Mouse (Mus musculus) embryonic facial prominence, embryonic 11.5 days (tissue): ENCODE measurements around the gene Pik3cg. TPM values are rescaled to one million over a fixed set of nuclear protein-coding genes. Genes with fewer than 3 reads are reported as not detected.

ENCODE experiments used
- ATAC-seq: fragments of 200-750 bp; cut with Nextera tagmentation; replicated peaks from 2 replicates; pipeline ENCODE4 v1.8.0; 2017; ENCODE audit warnings: low read depth; ENCODE audit not compliant: insufficient number of reproducible peaks, low FRiP score, low TSS enrichment
- DNase-seq: peaks from one replicate; pipeline ENCODE4 v3.0.0-alpha.2; 2015; ENCODE audit warnings: low spot score
- H3K27ac ChIP-seq: fragments of 300-500 bp; sonication (generic); replicated peaks from 2 replicates; pipeline ENCODE4 v1.5.1; 2014; ENCODE audit warnings: mild to moderate bottlenecking, low read depth, low read length, control low read depth
- H3K27me3 ChIP-seq: fragments of 300-500 bp; sonication (generic); 2 replicates; pipeline ENCODE4 v1.6.1; 2014; ENCODE audit warnings: mild to moderate bottlenecking, low read length, moderate library complexity, mixed read lengths; ENCODE audit not compliant: control insufficient read depth, insufficient read depth
- H3K36me3 ChIP-seq: fragments of 300-500 bp; sonication (generic); replicated peaks from 2 replicates; pipeline ENCODE4 v1.6.1; 2014; ENCODE audit warnings: low read depth, mild to moderate bottlenecking, low read length, moderate library complexity, mixed read lengths; ENCODE audit not compliant: control insufficient read depth, insufficient read depth
- H3K4me1 ChIP-seq: fragments of 300-500 bp; sonication (generic); 2 replicates; pipeline ENCODE4 v1.6.1; 2014; ENCODE audit warnings: low read length, mixed read lengths; ENCODE audit not compliant: control insufficient read depth, insufficient read depth
- H3K4me2 ChIP-seq: fragments of 300-500 bp; sonication (generic); 2 replicates; pipeline ENCODE4 v1.6.1; 2014; ENCODE audit warnings: low read depth, mild to moderate bottlenecking, control low read depth, low read length, moderate library complexity
- H3K4me3 ChIP-seq: fragments of 300-500 bp; sonication (generic); 2 replicates; pipeline ENCODE4 v1.5.1; 2014; ENCODE audit warnings: low read depth, low read length, control low read depth
- H3K9ac ChIP-seq: fragments of 300-500 bp; sonication (generic); replicated peaks from 2 replicates; pipeline ENCODE4 v1.6.1; 2014; ENCODE audit warnings: mild to moderate bottlenecking, control low read depth, low read length
- H3K9me3 ChIP-seq: fragments of 300-500 bp; sonication (generic); replicated peaks from 2 replicates; pipeline ENCODE4 v1.6.1; 2016; ENCODE audit warnings: mild to moderate bottlenecking, low read length, inconsistent platforms, mixed read lengths; ENCODE audit not compliant: control insufficient read depth
- WGBS: fragments of 180-500 bp; shearing (Covaris S2); extraction: QIAGEN DNeasy Blood & Tissue Kit; methylation state at CpG from one replicate; pipeline ENCODE4 v1.1.7; 2014; 5-methylcytosine and 5-hydroxymethylcytosine counted together
- polyA plus RNA-seq: library from polyadenylated mRNA; unstranded; fragments of >200 nt; fragmentation: Nextera tagmentation; extraction: Ambion mirVana; gene quantifications from 2 replicates; pipeline ENCODE4 v1.2.1, GENCODE M21; 2014

Gene Pik3cg
- polyA plus RNA-seq, 1 experiment from 2014 or later = 1.8 TPM

DNA sequence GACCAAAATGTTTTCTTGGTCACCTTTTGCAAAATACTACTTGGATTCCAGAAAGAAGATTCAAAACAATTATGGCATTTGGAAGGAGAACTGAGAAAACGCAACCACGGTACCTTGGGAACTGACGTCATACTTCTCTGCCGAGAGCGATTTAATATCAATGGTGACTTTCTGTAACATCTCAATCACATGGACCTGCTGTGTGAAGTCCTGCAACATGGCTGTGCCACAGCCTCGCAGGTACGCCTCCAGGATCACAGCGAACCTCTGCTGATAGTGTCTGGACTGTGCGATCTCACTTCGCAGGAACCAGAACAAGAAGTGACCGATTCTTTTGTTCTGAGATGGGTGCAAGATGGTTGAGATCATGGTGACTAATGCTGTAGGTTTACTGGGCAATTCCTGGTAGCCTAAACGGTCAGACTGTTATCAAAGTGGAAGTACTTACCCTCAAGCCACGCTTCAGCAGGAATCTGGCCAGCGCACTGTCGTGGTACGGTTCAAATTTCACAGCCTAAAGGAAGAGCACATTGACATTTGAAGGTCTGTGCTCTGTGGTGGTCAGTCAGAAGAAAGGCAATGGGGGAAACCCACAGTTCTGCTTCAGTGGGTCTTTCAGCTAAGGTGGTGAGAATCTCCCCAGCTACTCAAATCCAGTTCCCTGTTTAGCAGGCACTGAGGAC is 7.9 kb downstream of the Pik3cg start:
- Histone ChIP-seq H3K9ac (no peak overlapping the region), H3K36me3 (no peaks in the 10 kb centered on the region), H3K27ac (no peak overlapping the region), H3K27me3 (no peaks in the 10 kb centered on the region), H3K9me3 (no peaks in the 10 kb centered on the region), H3K4me2 (no peak overlapping the region), H3K4me3 (no peak overlapping the region), H3K4me1 (no peaks in the 10 kb centered on the region)
- ATAC-seq (no peak), DNase-seq (no peak)
- 81% methylated on average over 16 of the region's 16 CpGs for WGBS

DNA sequence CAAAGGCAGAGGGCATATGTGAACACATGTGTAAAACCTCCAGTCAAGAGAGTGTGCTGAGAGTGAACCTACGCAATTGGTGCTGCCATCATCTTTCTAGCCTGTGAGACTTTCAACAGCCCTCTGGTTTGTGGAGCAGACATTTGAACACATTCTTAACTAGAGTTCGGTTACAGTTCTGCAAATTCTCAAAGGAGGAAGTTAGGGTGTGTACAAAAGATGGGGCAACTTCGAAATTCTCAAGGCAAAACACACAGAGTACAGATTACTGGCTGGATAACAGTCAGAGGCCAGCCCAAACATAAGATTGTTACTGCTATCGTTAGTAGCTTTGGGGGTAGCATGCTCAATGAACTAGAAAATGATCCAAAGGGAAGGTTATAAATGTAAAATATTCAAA is 9.0 kb downstream of the Pik3cg start:
- 87% methylated on average over 4 of the region's 4 CpGs for WGBS
- ATAC-seq (no peak), DNase-seq (no peak)
- Histone ChIP-seq H3K36me3 (no peaks in the 10 kb centered on the region), H3K27me3 (no peaks in the 10 kb centered on the region), H3K4me1 (no peaks in the 10 kb centered on the region), H3K9ac (no peak overlapping the region), H3K27ac (no peak overlapping the region), H3K4me2 (no peak overlapping the region), H3K9me3 (no peaks in the 10 kb centered on the region), H3K4me3 (no peak overlapping the region)

DNA sequence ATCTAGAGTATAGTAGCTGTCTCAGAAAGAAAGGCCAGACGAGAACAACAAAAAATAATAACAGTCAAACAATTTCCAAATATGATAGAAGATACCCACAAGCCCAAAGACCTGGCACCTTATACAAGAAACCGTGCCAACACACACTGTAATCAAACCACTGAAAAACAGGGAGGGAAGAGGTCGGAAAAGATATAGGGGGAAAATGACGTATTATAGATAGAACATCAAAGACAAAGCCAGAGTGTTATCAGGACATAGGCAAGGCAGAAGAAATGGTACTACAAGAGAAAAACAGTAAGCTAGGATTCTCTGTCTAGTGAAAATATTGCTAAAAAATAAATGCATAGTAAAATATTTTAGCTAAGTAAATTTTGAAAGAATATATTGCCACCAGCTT is 10.4 kb downstream of the Pik3cg start:
- ATAC-seq (no peak), DNase-seq (no peak)
- Histone ChIP-seq H3K4me3 (no peak overlapping the region), H3K9me3 (no peaks in the 10 kb centered on the region), H3K27ac (no peak overlapping the region), H3K9ac (no peak overlapping the region), H3K4me2 (no peak overlapping the region), H3K4me1 (no peaks in the 10 kb centered on the region), H3K27me3 (no peaks in the 10 kb centered on the region), H3K36me3 (no peaks in the 10 kb centered on the region)
- WGBS = 88% methylated on average over 4 of the region's 4 CpGs

DNA sequence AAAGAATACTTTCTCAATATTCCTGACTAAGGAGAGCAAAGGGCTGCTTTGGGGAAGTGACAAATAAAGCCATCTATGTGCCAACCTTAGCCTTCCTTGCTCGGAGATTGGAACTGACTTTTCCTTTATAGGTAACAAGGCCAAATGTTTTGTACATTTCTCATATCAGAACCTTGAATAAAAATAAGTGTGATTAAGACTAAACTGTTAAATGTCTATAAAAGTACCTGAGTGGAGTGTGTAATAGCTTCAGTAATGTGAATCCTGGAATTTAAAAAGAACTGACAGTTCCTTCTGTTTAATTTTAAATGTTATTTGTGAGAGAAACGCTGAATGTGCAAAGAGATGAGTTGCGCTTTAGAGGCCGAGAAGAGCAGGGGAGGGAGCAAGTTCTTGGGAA is 13.5 kb downstream of the Pik3cg start:
- no peak for DNase-seq
- no peaks in the 10 kb centered on the region for H3K9me3 ChIP-seq
- no peaks in the 10 kb centered on the region for H3K27me3 ChIP-seq
- ATAC-seq = no peak
- 88% methylated on average over 4 of the region's 4 CpGs for WGBS
- no peak overlapping the region for H3K4me3 ChIP-seq
- H3K9ac ChIP-seq = no peak overlapping the region
- H3K4me1 ChIP-seq = no peaks in the 10 kb centered on the region
- H3K4me2 ChIP-seq = no peak overlapping the region
- no peak overlapping the region for H3K27ac ChIP-seq
- H3K36me3 ChIP-seq = no peaks in the 10 kb centered on the region

DNA sequence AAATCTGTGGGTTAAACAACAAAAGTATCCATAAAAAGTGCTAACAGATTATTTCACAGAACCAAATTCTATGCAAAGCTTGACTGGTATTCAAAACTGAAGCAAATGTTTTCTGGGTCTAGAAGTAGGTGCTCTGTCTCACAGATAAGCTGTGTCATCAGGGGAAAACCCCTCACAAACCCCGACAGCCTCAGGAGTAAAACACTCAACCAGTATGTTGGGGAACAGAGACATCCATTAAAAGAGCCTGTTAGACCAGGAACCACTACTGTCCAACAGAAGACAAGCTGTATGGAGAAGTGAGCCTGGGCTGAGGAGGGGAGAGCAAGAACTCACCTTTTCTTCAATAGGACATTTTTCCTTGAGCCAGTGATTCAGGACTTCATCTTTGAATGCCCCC is 14.1 kb downstream of the Pik3cg start:
- WGBS = 75% methylated on average over 1 of the region's 1 CpGs
- H3K4me3 ChIP-seq = no peak overlapping the region
- no peaks in the 10 kb centered on the region for H3K4me1 ChIP-seq
- no peaks in the 10 kb centered on the region for H3K36me3 ChIP-seq
- H3K4me2 ChIP-seq = no peak overlapping the region
- H3K9me3 ChIP-seq = no peaks in the 10 kb centered on the region
- DNase-seq (no peak), ATAC-seq (no peak)
- no peaks in the 10 kb centered on the region for H3K27me3 ChIP-seq
- H3K9ac ChIP-seq = no peak overlapping the region
- no peak overlapping the region for H3K27ac ChIP-seq

DNA sequence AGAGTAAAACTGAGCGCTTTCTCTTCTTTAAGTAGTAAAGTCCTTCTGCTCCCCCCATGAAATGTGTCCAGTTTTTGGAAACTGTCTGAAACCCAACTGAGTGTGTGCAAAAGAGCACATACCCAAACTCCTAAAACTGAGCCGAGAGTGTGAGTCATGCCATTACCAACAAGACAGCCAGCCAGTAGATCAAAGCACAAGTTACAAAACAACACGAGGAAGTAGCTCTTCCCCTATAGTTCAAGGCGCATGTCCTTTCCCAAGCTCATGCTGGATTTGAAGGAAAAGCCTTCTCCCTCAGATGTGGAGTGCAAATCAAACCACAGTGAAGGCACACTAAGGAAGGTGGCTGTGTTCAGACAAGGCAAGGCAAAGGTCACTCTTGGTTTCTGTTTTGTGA is 17.5 kb downstream of the Pik3cg start:
- ATAC-seq (no peak), DNase-seq (no peak)
- Histone ChIP-seq H3K9me3 (no peaks in the 10 kb centered on the region), H3K27me3 (no peaks in the 10 kb centered on the region), H3K4me2 (no peak overlapping the region), H3K27ac (no peak overlapping the region), H3K4me3 (no peak overlapping the region), H3K9ac (no peak overlapping the region), H3K4me1 (no peaks in the 10 kb centered on the region), H3K36me3 (no peaks in the 10 kb centered on the region)
- 77% methylated on average over 4 of the region's 4 CpGs for WGBS

DNA sequence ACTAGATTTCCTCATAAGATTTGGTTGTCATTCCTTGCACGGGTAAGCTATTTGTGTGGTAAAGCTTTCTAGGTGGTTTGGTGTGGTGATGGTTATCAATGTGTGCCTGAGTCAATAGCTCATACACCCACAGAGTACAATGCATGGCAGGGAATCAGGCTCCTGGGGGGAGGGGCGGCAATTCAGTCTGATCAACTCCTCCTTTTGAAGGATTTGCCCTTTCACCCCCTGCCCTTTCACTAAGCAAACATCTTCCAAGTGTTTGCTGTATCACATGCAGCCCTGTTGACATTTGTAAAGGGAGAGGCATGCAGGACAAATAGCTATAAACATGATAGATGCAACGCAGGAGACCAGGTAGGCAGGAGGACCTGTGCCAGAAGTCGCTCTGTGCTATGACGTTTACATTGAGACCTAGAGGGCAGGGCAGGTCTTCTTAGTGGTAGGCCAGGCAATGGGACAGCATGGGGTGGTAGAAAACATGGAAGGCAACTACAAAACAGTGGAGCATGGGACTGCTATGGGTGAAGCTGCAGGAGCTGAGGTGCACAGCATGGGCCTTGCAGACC is 20.7 kb downstream of the Pik3cg start:
- Histone ChIP-seq H3K4me1 (no peaks in the 10 kb centered on the region), H3K27ac (no peak overlapping the region), H3K9me3 (no peaks in the 10 kb centered on the region), H3K36me3 (no peaks in the 10 kb centered on the region), H3K27me3 (no peaks in the 10 kb centered on the region), H3K4me2 (no peak overlapping the region), H3K4me3 (no peak overlapping the region), H3K9ac (no peak overlapping the region)
- ATAC-seq (no peak), DNase-seq (no peak)
- WGBS = 54% methylated on average over 5 of the region's 5 CpGs

DNA sequence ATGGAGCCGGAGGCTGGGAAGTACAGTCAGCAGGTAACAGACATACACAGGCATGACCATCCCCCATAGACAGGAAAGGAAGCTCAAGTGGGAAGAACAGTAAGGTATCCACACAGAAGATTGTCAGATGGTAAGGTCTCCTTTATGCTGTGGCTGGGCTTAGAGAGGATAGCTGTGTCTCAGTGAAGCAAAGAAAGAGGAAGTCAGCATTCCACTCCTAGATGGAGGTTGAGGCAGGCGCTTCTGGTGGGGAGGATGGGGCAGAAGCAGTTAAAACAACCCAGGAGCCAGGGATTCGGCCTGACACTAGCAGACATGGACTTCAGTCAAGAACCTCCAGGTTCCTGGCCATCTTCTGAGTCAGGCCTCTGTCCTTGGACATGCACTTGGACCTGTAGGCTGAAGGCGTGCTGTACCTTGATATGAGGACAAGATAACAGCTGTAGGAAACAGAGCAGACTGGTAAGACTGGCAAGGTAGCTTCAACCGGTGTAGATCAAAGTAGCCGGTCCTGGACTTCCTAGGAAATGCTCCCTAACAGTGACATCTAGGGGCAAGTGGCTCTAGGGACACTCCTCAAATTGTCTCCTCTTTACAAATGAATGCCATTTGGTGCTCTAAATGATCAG is 21.7 kb downstream of the Pik3cg start:
- Histone ChIP-seq H3K9ac (no peak overlapping the region), H3K4me3 (no peak overlapping the region), H3K4me2 (no peak overlapping the region), H3K4me1 (no peaks in the 10 kb centered on the region), H3K36me3 (no peaks in the 10 kb centered on the region), H3K27ac (no peak overlapping the region), H3K27me3 (no peaks in the 10 kb centered on the region), H3K9me3 (no peaks in the 10 kb centered on the region)
- WGBS = 82% methylated on average over 6 of the region's 6 CpGs
- DNase-seq = no peak
- no peak for ATAC-seq
